Mouse (Mus musculus) testis, adult 2 months (tissue): ENCODE measurements at regions not wholly inside any gene's neighbourhood (a gene's known extent, or its start where the extent isn't known, plus 50 kb on each side); places are given as distances from the start of the nearest gene placed in this dataset.
"Not testable (repeated sequence)": the region's sequence is repeated elsewhere in the genome, so short reads cannot be mapped to it uniquely, and the experiment has no call there.

Experiments
- H3K27ac ChIP-seq: fragments of 200-500 bp; 2 replicates; pipeline ENCODE4 v1.5.1; 2012; ENCODE audit warnings: low read depth, low read length; ENCODE audit not compliant: control insufficient read depth, insufficient read depth
- H3K27me3 ChIP-seq: fragments of 200-500 bp; 2 replicates; pipeline ENCODE4 v1.6.1; 2012; ENCODE audit warnings: mild to moderate bottlenecking, low read length, moderate library complexity; ENCODE audit not compliant: control insufficient read depth, insufficient read depth
- H3K36me3 ChIP-seq: fragments of 200-500 bp; 2 replicates; pipeline ENCODE4 v1.6.1; 2012; ENCODE audit warnings: mild to moderate bottlenecking, low read length; ENCODE audit not compliant: control insufficient read depth, insufficient read depth
- H3K4me1 ChIP-seq: fragments of 200-500 bp; 2 replicates; pipeline ENCODE4 v1.6.1; 2012; ENCODE audit warnings: low read length; ENCODE audit not compliant: control insufficient read depth, insufficient read depth
- H3K4me3 ChIP-seq: fragments of 200-500 bp; 2 replicates; pipeline ENCODE4 v1.5.1; 2012; ENCODE audit warnings: low read depth, mild to moderate bottlenecking, low read length, moderate library complexity, mixed read lengths; ENCODE audit not compliant: control insufficient read depth
- CTCF ChIP-seq: fragments of 200-500 bp; IDR thresholded peaks from 2 replicates; pipeline ENCODE4 v1.5.1; 2012; ENCODE audit warnings: low read depth, mild to moderate bottlenecking, inconsistent platforms, low read length, moderate library complexity; ENCODE audit not compliant: control insufficient read depth, insufficient read depth, insufficient replicate concordance
- POLR2A ChIP-seq: fragments of 200-500 bp; IDR thresholded peaks from 2 replicates; pipeline ENCODE4 v1.6.1; 2012; ENCODE audit warnings: low read depth, mild to moderate bottlenecking, inconsistent platforms, low read length, moderate library complexity; ENCODE audit not compliant: control insufficient read depth

DNA sequence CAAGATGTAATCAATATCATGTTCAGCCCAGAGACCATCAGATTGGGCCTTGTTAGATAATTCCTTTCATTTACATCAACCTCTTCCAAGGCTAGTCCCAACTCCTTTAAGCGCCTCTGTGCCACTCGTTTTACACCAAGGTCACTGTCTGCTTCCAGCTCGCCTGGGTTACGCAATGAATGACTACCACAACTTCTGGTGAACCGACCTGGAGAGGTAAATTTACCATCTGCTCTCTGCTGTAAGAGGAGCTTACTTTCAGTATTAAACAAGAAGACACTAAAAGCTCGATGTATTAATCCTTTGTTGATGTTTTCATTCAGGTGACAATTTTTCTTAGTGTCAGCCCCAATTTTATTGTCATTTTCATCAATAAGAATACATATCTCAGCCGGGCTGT is 51.7 kb upstream of the Fam174b start:
- Histone ChIP-seq H3K27me3 (no peaks in the 10 kb centered on the region), H3K4me1 (no peaks in the 10 kb centered on the region), H3K27ac (no peak overlapping the region), H3K4me3 (no peak overlapping the region), H3K36me3 (no peaks in the 10 kb centered on the region)
- no peak for TF ChIP-seq POLR2A

DNA sequence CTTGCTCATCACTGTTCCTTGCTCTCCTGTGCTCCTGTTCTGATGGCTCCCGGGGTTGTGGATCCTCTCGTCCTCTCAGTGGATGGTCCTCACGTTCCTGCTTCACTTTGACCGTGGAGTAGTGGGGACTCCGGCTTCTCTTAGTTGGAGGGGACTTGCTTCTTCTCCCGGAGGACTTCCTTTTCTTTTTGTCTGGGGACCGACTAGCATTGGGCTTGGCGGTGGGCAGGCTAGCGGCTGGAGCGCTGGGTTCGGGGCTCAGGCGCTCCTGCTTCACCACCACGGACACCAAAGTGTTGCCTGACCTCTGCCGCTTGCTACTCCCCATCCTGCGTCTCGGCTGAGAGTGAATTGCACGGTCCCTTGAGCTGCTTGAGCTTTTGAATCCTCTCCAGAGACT is 53.9 kb upstream of the Fam174b start:
- not testable (repeated sequence) for H3K27ac ChIP-seq, H3K4me1 ChIP-seq, H3K36me3 ChIP-seq, H3K27me3 ChIP-seq, H3K4me3 ChIP-seq

DNA sequence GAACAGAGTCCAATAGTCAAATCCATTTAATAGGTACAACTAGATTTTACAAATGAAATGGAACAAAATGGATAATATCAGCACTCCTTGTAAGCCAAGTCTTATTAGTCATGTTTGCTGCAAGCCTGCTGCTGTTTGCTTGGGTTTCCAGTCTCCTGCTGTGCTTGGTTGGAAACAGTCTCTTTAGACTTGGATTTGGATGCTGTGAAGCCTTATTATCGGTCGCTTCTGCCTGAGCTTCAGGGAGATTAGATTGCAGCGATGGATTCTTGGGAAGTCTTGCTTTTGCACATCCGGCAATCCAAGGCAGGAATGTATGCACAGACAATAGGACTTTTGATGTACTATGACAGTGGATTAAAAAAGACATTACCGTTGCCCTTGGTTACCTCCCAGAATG is 57.3 kb upstream of the Fam174b start:
- no peaks in the 10 kb centered on the region for H3K27me3 ChIP-seq
- TF ChIP-seq CTCF: no peak
- no peak for TF ChIP-seq POLR2A

DNA sequence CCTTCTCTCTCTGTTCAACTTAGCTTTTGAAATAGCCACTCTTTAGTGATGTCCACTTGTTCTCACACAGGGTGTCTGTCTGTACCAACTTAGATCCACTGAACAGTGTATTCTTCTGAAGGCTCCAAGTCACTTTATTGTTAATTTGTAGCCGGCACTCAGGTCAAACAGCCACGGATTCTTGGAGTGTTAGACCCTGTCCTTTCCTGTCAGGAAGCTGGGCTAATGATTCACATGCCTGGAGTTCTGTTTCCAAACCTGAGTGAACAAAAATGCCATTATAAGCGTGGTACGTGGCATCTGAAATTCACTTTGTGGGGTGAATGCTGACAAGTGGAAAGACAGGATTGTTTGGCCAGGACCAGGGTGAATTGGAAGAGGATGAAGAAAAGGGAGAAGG is 69.5 kb upstream of the Fam174b start:
- H3K4me3 ChIP-seq: no peak overlapping the region
- H3K27me3 ChIP-seq: no peaks in the 10 kb centered on the region
- H3K4me1 ChIP-seq: no peaks in the 10 kb centered on the region
- H3K36me3 ChIP-seq: no peaks in the 10 kb centered on the region
- no peak overlapping the region for H3K27ac ChIP-seq
- no peak for TF ChIP-seq POLR2A
- TF ChIP-seq CTCF: no peak

More for the DNA sequence above, 57.3 kb upstream of the Fam174b start:
- Histone ChIP-seq H3K36me3 (no peaks in the 10 kb centered on the region), H3K27ac (no peak overlapping the region), H3K4me3 (no peak overlapping the region), H3K4me1 (no peaks in the 10 kb centered on the region)

DNA sequence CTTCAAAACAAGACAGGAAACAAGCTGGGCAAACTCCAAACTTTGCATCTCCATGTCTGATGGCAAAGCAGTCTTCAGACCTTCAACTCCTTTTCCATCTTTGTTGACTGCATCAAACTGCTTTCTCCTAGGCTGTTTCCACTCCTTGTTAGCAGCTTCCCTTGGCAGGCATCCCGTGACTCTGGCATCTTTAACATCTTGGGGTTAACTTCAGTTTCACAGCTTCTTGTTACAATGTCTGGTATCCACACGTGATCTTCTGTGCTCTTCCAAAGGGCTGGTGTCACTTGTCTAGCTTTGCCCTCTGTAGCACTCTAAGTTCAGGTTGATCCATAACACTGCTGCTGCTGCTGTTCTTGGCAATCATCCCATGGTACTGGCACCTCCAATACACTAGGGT is 71.3 kb upstream of the Fam174b start:
- H3K27ac ChIP-seq: no peak overlapping the region
- H3K27me3 ChIP-seq: no peaks in the 10 kb centered on the region
- no peaks in the 10 kb centered on the region for H3K4me1 ChIP-seq
- no peaks in the 10 kb centered on the region for H3K36me3 ChIP-seq
- H3K4me3 ChIP-seq: no peak overlapping the region
- TF ChIP-seq CTCF (no peak), POLR2A (no peak)

DNA sequence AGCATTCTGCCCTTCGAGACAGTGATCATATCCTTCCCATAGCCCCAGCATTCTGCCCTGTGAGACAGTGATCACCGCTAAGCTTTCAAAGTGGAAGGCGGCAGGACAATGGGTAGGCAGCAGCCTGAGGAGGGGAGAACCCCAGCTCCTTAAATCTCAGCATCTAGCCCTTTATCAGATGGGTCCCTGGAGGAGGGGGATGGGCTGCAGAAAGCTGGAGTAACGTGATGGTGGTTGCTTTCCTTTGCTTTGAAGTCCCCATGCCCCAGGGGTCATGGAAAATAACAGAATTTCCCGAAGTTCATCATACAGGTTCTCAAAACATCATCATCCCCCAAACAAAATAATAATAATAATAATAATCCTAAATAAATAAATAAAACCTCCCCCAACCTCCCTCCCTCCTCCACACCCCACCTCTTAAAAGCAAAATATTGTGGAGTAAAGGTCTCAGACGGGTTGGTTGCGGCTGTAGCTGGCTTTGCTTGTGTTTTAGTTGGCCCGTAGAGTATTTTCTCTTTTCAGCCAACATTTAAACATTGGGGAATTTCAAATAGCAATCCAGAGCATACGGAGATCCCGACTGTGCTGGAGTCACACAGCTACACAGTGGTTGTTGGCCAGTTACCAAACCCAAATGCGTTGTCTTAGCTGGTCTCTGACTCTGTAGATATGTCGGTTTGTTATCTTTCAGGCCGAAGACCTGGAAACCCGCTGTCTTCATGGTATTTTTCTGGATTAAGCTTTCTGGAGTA is 73.0 kb upstream of the Fam174b start:
- Histone ChIP-seq H3K27me3 (no peaks in the 10 kb centered on the region), H3K27ac (no peak overlapping the region), H3K36me3 (no peaks in the 10 kb centered on the region), H3K4me1 (no peaks in the 10 kb centered on the region), H3K4me3 (no peak overlapping the region)
- no peak for TF ChIP-seq CTCF
- no peak for TF ChIP-seq POLR2A

DNA sequence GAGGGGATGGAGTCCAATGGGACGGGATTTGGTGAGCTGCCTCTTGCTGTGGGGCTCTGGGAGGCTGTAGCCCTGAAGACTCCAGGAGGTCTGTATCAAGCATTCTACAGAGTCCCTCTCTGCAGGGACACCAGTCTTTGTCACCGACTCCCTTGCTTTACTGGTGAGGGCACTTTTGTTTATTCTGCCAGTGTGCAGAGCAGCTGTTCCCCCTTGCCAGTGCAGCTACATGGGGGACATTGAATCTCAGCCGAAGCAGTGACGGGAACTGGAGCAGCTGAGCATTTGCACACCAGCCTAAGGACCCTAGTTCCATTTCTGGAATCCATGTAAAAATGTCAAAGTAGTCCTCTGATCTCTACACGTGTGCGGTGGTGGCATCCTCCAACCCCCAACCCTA is 75.1 kb upstream of the Fam174b start:
- TF ChIP-seq POLR2A (no peak), CTCF (no peak)
- H3K36me3 ChIP-seq: no peaks in the 10 kb centered on the region
- H3K27me3 ChIP-seq: no peaks in the 10 kb centered on the region
- no peak overlapping the region for H3K4me3 ChIP-seq
- H3K27ac ChIP-seq: no peak overlapping the region
- H3K4me1 ChIP-seq: no peaks in the 10 kb centered on the region

DNA sequence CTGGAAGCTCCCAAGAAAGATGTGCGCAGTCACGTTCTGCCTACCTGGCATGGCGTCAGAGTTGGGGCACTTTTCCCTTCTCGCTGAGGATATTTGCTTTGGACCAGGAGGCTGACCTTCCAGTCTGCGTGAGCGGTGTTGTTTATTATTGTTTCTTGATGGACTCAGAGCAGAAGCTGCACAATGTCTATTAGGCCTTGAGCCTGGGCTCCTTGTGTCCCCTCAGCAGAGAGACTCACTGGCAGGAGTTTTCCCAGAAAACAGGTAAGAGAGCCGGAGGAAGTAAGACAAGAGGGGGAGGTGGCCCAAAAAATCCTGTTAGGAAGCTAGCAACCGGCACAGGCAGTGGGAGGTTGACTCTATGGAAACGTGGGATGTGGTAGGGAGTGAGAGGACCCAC is 77.6 kb upstream of the Fam174b start:
- TF ChIP-seq CTCF: no peak
- TF ChIP-seq POLR2A: no peak
- H3K27me3 ChIP-seq: no peaks in the 10 kb centered on the region
- no peaks in the 10 kb centered on the region for H3K36me3 ChIP-seq
- H3K4me1 ChIP-seq: no peaks in the 10 kb centered on the region
- no peak overlapping the region for H3K4me3 ChIP-seq
- H3K27ac ChIP-seq: no peak overlapping the region
